Mouse (Mus musculus) small intestine, adult 2 months (tissue): ENCODE results near the gene Snx1.
A peak's percentile ranks its signal among the peaks of the same experiment; 100 is the strongest.

Experiments used
- CTCF ChIP-seq: fragments of 200-500 bp; IDR thresholded peaks from 2 replicates; pipeline ENCODE4 v1.5.1; 2012; ENCODE audit warnings: low read depth, mild to moderate bottlenecking, control low read depth, inconsistent platforms, low read length, moderate library complexity, mixed read lengths; ENCODE audit not compliant: insufficient replicate concordance, insufficient read length; ENCODE audit errors: extremely low read depth
- POLR2A ChIP-seq: fragments of 200-500 bp; IDR thresholded peaks from 2 replicates; pipeline ENCODE4 v1.6.1; 2012; ENCODE audit warnings: low read depth, mild to moderate bottlenecking, control low read depth, inconsistent platforms, low read length, moderate library complexity

DNA sequence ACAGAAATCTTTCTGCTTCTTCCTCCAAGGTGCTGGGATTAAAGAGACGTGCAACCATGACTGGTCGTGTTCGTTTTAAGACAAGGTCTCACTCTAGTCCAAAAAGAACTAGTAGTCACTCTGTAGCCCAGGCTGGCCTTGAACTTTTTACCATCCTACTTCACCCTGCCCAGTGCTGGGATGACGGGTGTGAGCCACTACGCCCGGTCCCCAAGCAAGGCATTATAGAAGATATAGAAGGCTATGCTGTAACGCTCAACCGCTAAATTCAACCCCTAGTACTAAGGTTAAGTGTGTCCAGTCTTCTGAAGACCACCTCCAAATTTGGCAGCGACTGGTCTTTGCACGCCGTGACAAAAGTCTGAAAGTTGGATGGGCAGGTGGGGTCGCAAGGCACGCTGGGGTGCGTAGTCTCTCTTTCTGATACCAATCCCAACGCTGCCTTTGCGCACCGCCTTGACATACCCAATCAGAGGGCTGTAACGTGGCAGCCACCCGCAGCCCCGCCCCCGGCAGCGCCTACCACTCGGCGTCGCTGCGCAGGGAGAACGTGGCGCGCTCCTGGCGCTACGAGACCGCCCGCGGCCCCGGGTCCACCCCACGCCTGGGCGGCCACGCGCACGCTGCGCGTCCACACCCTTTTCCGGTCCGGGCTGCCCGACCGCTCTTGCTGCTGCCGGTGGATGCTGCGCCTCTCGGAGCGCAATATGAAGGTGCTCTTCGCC, 66.6 kb downstream of the Snx1 start, which contains the start of gene Ppib:
- TF ChIP-seq CTCF (no peak), POLR2A (peak; percentile 73)
